Mouse (Mus musculus): ENCODE results near the gene Adam12. TPM values are rescaled to one million over a fixed set of nuclear protein-coding genes. Genes with fewer than 3 reads are reported as not detected.

Adam12 gene
- polyA plus RNA-seq, 1 experiment from 2014 or later, result 6.3 TPM

GRCm38 (mm10) chr7:134240579-134240978 lies 8.6 kb upstream of the Adam12 start:
- Histone ChIP-seq H3K36me3 (no peaks in the 10 kb centered on the region), H3K4me3 (replicated peaks) (no peak overlapping the region), H3K9ac (no peak overlapping the region), H3K4me2 (no peak overlapping the region), H3K9me3 (no peaks in the 10 kb centered on the region), H3K4me1 (no peaks in the 10 kb centered on the region), H3K27me3 (replicated peaks) (no peaks in the 10 kb centered on the region), H3K27ac (no peak overlapping the region)
- WGBS, result 78% methylated on average over 1 of the region's 1 CpGs
- no peak for ATAC-seq (ENCODE audit: insufficient read depth, low FRiP score, low read depth)

- H3K4me3 ChIP-seq (replicated peaks), result no peak overlapping the region
- 95% methylated on average over 3 of the region's 3 CpGs for WGBS
- H3K4me1 ChIP-seq, result no peaks in the 10 kb centered on the region
- ATAC-seq (ENCODE audit: insufficient read depth, low FRiP score, low read depth), result no peak
- no peak overlapping the region for H3K4me2 ChIP-seq
- H3K27ac ChIP-seq, result no peak overlapping the region
- no peaks in the 10 kb centered on the region for H3K9me3 ChIP-seq
- no peak overlapping the region for H3K9ac ChIP-seq
- H3K27me3 ChIP-seq (replicated peaks), result no peaks in the 10 kb centered on the region
- no peaks in the 10 kb centered on the region for H3K36me3 ChIP-seq
Measured at GRCm38 (mm10) chr7:134238863-134239262, 6.9 kb upstream of the Adam12 start.

GRCm38 (mm10) chr7:134237356-134237755 lies 5.4 kb upstream of the Adam12 start:
- no peaks in the 10 kb centered on the region for H3K4me1 ChIP-seq

GRCm38 (mm10) chr7:134236727-134237126 lies 4.8 kb upstream of the Adam12 start:
- Histone ChIP-seq H3K27me3 (replicated peaks) (no peaks in the 10 kb centered on the region), H3K9me3 (no peaks in the 10 kb centered on the region), H3K9ac (no peak overlapping the region), H3K4me1 (no peaks in the 10 kb centered on the region), H3K27ac (no peak overlapping the region), H3K4me2 (no peak overlapping the region), H3K36me3 (no peaks in the 10 kb centered on the region), H3K4me3 (replicated peaks) (no peak overlapping the region)
- no peak for ATAC-seq (ENCODE audit: insufficient read depth, low FRiP score, low read depth)

More at GRCm38 (mm10) chr7:134237356-134237755, 5.4 kb upstream of the Adam12 start:
- 66% methylated on average over 2 of the region's 2 CpGs for WGBS
- Histone ChIP-seq H3K27ac (no peak overlapping the region), H3K4me2 (no peak overlapping the region), H3K36me3 (no peaks in the 10 kb centered on the region), H3K4me3 (replicated peaks) (no peak overlapping the region), H3K9me3 (no peaks in the 10 kb centered on the region), H3K9ac (no peak overlapping the region), H3K27me3 (replicated peaks) (no peaks in the 10 kb centered on the region)
- no peak for ATAC-seq (ENCODE audit: insufficient read depth, low FRiP score, low read depth)

GRCm38 (mm10) chr7:134235552-134235951 lies 3.6 kb upstream of the Adam12 start:
- H3K4me3 ChIP-seq (replicated peaks), result no peak overlapping the region
- H3K27ac ChIP-seq, result no peak overlapping the region
- no peak for ATAC-seq (ENCODE audit: insufficient read depth, low FRiP score, low read depth)
- 56% methylated on average over 2 of the region's 2 CpGs for WGBS
- no peak overlapping the region for H3K9ac ChIP-seq
- no peaks in the 10 kb centered on the region for H3K4me1 ChIP-seq
- no peaks in the 10 kb centered on the region for H3K9me3 ChIP-seq
- no peaks in the 10 kb centered on the region for H3K36me3 ChIP-seq
- no peak overlapping the region for H3K4me2 ChIP-seq
- H3K27me3 ChIP-seq (replicated peaks), result no peaks in the 10 kb centered on the region

- WGBS, result 71% methylated on average over 3 of the region's 3 CpGs
- Histone ChIP-seq H3K36me3 (no peaks in the 10 kb centered on the region), H3K9ac (no peak overlapping the region), H3K27ac (no peak overlapping the region), H3K9me3 (no peaks in the 10 kb centered on the region), H3K27me3 (replicated peaks) (peaks cover 5% of the 10 kb centered on the region), H3K4me3 (replicated peaks) (no peak overlapping the region), H3K4me1 (0 out of 2 replicates have a peak, but pooled peaks cover 2% of the 10 kb centered on the region), H3K4me2 (no peak overlapping the region)
- no peak for ATAC-seq (ENCODE audit: insufficient read depth, low FRiP score, low read depth)
Measured at GRCm38 (mm10) chr7:134230708-134231107, 1.2 kb downstream of the Adam12 start.

- ATAC-seq (ENCODE audit: insufficient read depth, low FRiP score, low read depth), result no peak
- H3K4me2 ChIP-seq, result no peak overlapping the region
- no peaks in the 10 kb centered on the region for H3K9me3 ChIP-seq
- no peak overlapping the region for H3K9ac ChIP-seq
- no peak overlapping the region for H3K27ac ChIP-seq
- no peak overlapping the region for H3K4me3 ChIP-seq (replicated peaks)
- no peaks in the 10 kb centered on the region for H3K36me3 ChIP-seq
- peaks cover 12% of the 10 kb centered on the region for H3K27me3 ChIP-seq (replicated peaks)
- 43% methylated on average over 2 of the region's 2 CpGs for WGBS
- peaks cover 9% of the 10 kb centered on the region for H3K4me1 ChIP-seq
Measured at GRCm38 (mm10) chr7:134229899-134230298, 2.0 kb downstream of the Adam12 start.

- WGBS, result 34% methylated on average over 13 of the region's 13 CpGs
Measured at GRCm38 (mm10) chr7:134227773-134228455, 4.0 kb downstream of the Adam12 start.

GRCm38 (mm10) chr7:134227101-134227500 lies 4.8 kb downstream of the Adam12 start:
- no peak for ATAC-seq (ENCODE audit: insufficient read depth, low FRiP score, low read depth)
- no peaks in the 10 kb centered on the region for H3K9me3 ChIP-seq
- no peak overlapping the region for H3K4me3 ChIP-seq (replicated peaks)
- peaks cover 17% of the 10 kb centered on the region for H3K27me3 ChIP-seq (replicated peaks)
- no peak overlapping the region for H3K9ac ChIP-seq
- peaks cover 9% of the 10 kb centered on the region for H3K4me1 ChIP-seq
- H3K36me3 ChIP-seq, result no peaks in the 10 kb centered on the region
- WGBS, result 65% methylated on average over 4 of the region's 4 CpGs
- H3K27ac ChIP-seq, result no peak overlapping the region
- H3K4me2 ChIP-seq, result no peak overlapping the region

More at GRCm38 (mm10) chr7:134227773-134228455, 4.0 kb downstream of the Adam12 start:
- peaks cover 9% of the 10 kb centered on the region for H3K4me1 ChIP-seq
- no peaks in the 10 kb centered on the region for H3K36me3 ChIP-seq
- H3K9ac ChIP-seq, result no peak overlapping the region
- no peak overlapping the region for H3K4me2 ChIP-seq
- no peak for ATAC-seq (ENCODE audit: insufficient read depth, low FRiP score, low read depth)
- peaks cover 17% of the 10 kb centered on the region for H3K27me3 ChIP-seq (replicated peaks)
- H3K4me3 ChIP-seq (replicated peaks), result no peak overlapping the region
- no peaks in the 10 kb centered on the region for H3K9me3 ChIP-seq
- 0 out of 2 replicates have a peak overlapping the region, but pooled peaks have one; percentile 4 for H3K27ac ChIP-seq

- H3K27ac ChIP-seq, result no peak overlapping the region
- no peaks in the 10 kb centered on the region for H3K9me3 ChIP-seq
- no peaks in the 10 kb centered on the region for H3K36me3 ChIP-seq
- H3K4me3 ChIP-seq (replicated peaks), result no peak overlapping the region
- no peak overlapping the region for H3K9ac ChIP-seq
- peaks cover 9% of the 10 kb centered on the region for H3K4me1 ChIP-seq
- H3K27me3 ChIP-seq (replicated peaks), result peaks cover 17% of the 10 kb centered on the region
- H3K4me2 ChIP-seq, result no peak overlapping the region
- ATAC-seq (ENCODE audit: insufficient read depth, low FRiP score, low read depth), result no peak
- 68% methylated on average over 3 of the region's 3 CpGs for WGBS
Measured at GRCm38 (mm10) chr7:134226231-134226630, 5.7 kb downstream of the Adam12 start.

- H3K27ac ChIP-seq, result peak overlapping the region; percentile 67
- ATAC-seq (ENCODE audit: insufficient read depth, low FRiP score, low read depth), result peak; percentile 24; the same call in 1 of the 2 replicates
- no peaks in the 10 kb centered on the region for H3K36me3 ChIP-seq
- peak overlapping the region; percentile 42 for H3K9ac ChIP-seq
- peaks cover 17% of the 10 kb centered on the region for H3K27me3 ChIP-seq (replicated peaks)
- peak overlapping the region; percentile 92 for H3K4me2 ChIP-seq
- H3K4me1 ChIP-seq, result peaks cover 9% of the 10 kb centered on the region
- peak overlapping the region; percentile 53 for H3K4me3 ChIP-seq (replicated peaks)
- under 1% methylated on average over 86 of the region's 90 CpGs for WGBS
- H3K9me3 ChIP-seq, result no peaks in the 10 kb centered on the region
Measured at GRCm38 (mm10) chr7:134224741-134225612, 7.0 kb downstream of the Adam12 start.

GRCm38 (mm10) chr7:134224421-134224740 lies 7.6 kb downstream of the Adam12 start:
- Histone ChIP-seq H3K4me2 (peak overlapping the region; percentile 92), H3K27ac (peak overlapping the region; percentile 67), H3K9ac (peak overlapping the region; percentile 42), H3K4me1 (peaks cover 9% of the 10 kb centered on the region), H3K36me3 (no peaks in the 10 kb centered on the region), H3K27me3 (replicated peaks) (peaks cover 17% of the 10 kb centered on the region), H3K4me3 (replicated peaks) (peak overlapping the region; percentile 53), H3K9me3 (no peaks in the 10 kb centered on the region)
- 1% methylated on average over 14 of the region's 14 CpGs for WGBS
- ATAC-seq (ENCODE audit: insufficient read depth, low FRiP score, low read depth), result 0 out of 2 replicates have a peak, but pooled peaks have one; percentile 12

Measured in stomach, embryonic 15.5 days (tissue).